Mouse (Mus musculus): ENCODE results near the gene Vamp5. TPM values are rescaled to one million over a fixed set of nuclear protein-coding genes. Genes with fewer than 3 reads are reported as not detected.
A peak's percentile ranks its signal among the peaks of the same experiment; 100 is the strongest.

The Vamp5 gene
- total RNA-seq, 1 experiment: 1.0 TPM

GRCm38 (mm10) chr6:72319019-72319418 is 61.2 kb downstream of the Vamp5 start:
- Histone ChIP-seq H3K9me3 (ENCODE audit: control insufficient read depth, insufficient read depth, low read depth, low read length) (no peaks in the 10 kb centered on the region), H3K4me1 (ENCODE audit: control insufficient read depth in 2 of 2, insufficient read depth in 2 of 2, low read length in 2 of 2, poor library complexity in 1 of 2) (no peaks in the 10 kb centered on the region), H3K27ac (ENCODE audit: insufficient read depth, low read depth, low read length, poor library complexity, severe bottlenecking) (no peak overlapping the region), H3K9ac (ENCODE audit: insufficient read depth, low read depth, low read length, poor library complexity, severe bottlenecking) (no peak overlapping the region), H3K36me3 (ENCODE audit: control insufficient read depth, insufficient read depth, low read length, poor library complexity, severe bottlenecking) (peaks cover 25% of the 10 kb centered on the region), H3K4me3 (ENCODE audit: insufficient read depth in 1 of 2, low read depth in 1 of 2, low read length in 2 of 2, poor library complexity in 1 of 2, severe bottlenecking in 1 of 2) (no peak overlapping the region)
- DNase-seq (ENCODE audit: low read depth, low spot score): peak; percentile 29
- TF ChIP-seq ZNF384 (IDR thresholded peaks at IDR 0.05; ENCODE audit: low read depth, low read length) (no peak), ZC3H11A (IDR thresholded peaks at IDR 0.05; ENCODE audit: borderline replicate concordance, low read depth, low read length) (0 out of 2 replicates have a peak, but pooled peaks have one; percentile 9)
- in situ Hi-C loops (cut with MboI; ENCODE audit: low sequenced_read_pairs in 2 of 2, unreplicated experiment in 2 of 2): no loop called here

Other genes starting within 250 kb of the Vamp5 start
- 1.0 TPM in 1 of 2 replicates, not detected in the other for gene Atoh8, start 144.9 kb downstream of the Vamp5 start, total RNA-seq (2012; rRNA removed)
- gene Sftpb, start 75.9 kb downstream of the Vamp5 start, total RNA-seq (2012; rRNA removed): not detected in 2 replicates
- gene Usp39, start 35.3 kb downstream of the Vamp5 start, total RNA-seq (2012; rRNA removed): 62.6 and 76.9 TPM in 2 replicates
- 7.7 TPM in 2 replicates for gene 0610030E20Rik, start 33.2 kb downstream of the Vamp5 start, total RNA-seq (2012; rRNA removed)
- 21.2 and 26.1 TPM in 2 replicates for gene Tmem150a, start 25.0 kb downstream of the Vamp5 start, total RNA-seq (2012; rRNA removed)
- gene Rnf181, start 13.5 kb downstream of the Vamp5 start, total RNA-seq (2012; rRNA removed): 57.2 and 62.0 TPM in 2 replicates
- 25.6 and 44.0 TPM in 2 replicates for gene Vamp8, start 10.2 kb upstream of the Vamp5 start, total RNA-seq (2012; rRNA removed)
- gene Ggcx, start 33.8 kb upstream of the Vamp5 start, total RNA-seq (2012; rRNA removed): 22.6 and 25.2 TPM in 2 replicates
- 407 and 469 TPM in 2 replicates for gene Mat2a, start 59.1 kb upstream of the Vamp5 start, total RNA-seq (2012; rRNA removed)
- gene Sh2d6, start 141.2 kb upstream of the Vamp5 start, total RNA-seq (2012; rRNA removed): not detected in 2 replicates
- 41.8 and 58.4 TPM in 2 replicates for gene Capg, start 163.9 kb upstream of the Vamp5 start, total RNA-seq (2012; rRNA removed)
- gene Elmod3, start 217.9 kb upstream of the Vamp5 start, total RNA-seq (2012; rRNA removed): 4.3 and 4.8 TPM in 2 replicates
- 20.2 and 39.6 TPM in 2 replicates for gene Retsat, start 218.0 kb upstream of the Vamp5 start, total RNA-seq (2012; rRNA removed)
- 56.4 and 57.7 TPM in 2 replicates for gene Tgoln1, start 236.5 kb upstream of the Vamp5 start, total RNA-seq (2012; rRNA removed)

Data from ES-E14 (cell line).